Comparison of ENCODE assay signal across 8 mouse cellular contexts in the genomic region with DNA sequence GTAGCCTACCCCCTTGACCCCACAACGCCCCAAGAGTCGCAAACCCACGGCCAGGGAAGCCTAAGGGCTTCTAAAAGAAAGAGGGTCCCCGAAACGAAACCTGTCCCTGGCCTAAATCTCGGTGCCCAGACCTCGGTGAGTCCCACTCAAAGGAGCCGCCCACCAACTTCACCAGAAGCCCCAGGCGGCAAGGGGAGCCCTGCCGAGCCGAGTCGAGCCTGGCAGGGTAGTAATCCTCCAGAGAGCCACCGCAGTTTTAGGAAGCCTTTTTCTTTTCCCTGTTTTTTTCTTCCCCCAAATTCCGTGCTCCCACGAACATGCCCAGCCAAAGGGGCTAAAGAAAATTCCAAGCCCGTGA. TPM values are rescaled to one million over a fixed set of nuclear protein-coding genes. Genes with fewer than 3 reads are reported as not detected.
DNase-seq lines count a peak whose midpoint lies in the region; ATAC-seq and TF ChIP-seq lines count a peak whose summit lies in the region.

No protein-coding gene starts in this region.

- peaks cover 6% of the 10 kb centered on the region for H3K27me3 ChIP-seq in testis, adult 2 months (ENCODE audit: control insufficient read depth, insufficient read depth, low read length)
- H3K27me3 ChIP-seq in liver, embryonic 14.5 days (ENCODE audit: control insufficient read depth, insufficient read depth, low read length): peaks cover 95% of the 10 kb centered on the region
- H3K27me3 ChIP-seq in stomach, postnatal 0 days (ENCODE audit: control insufficient read depth, insufficient read depth, low read length): peaks cover 25% of the 10 kb centered on the region; the same call in 1 of the 2 replicates

- no peak for TF ChIP-seq POLR2A in testis, adult 2 months (IDR thresholded peaks at IDR 0.05; ENCODE audit: control insufficient read depth, low read depth, low read length)

- H3K4me3 ChIP-seq in testis, adult 2 months (ENCODE audit: control insufficient read depth, low read depth, low read length): peak overlapping the region; percentile 95
- peak overlapping the region; percentile 54 to 59 for H3K4me3 ChIP-seq in liver, embryonic 14.5 days (ENCODE audit: insufficient read depth in 1 of 2, low read depth in 2 of 2, low read length in 2 of 2)
- peak overlapping the region; percentile 67 for H3K4me3 ChIP-seq in stomach, postnatal 0 days (ENCODE audit: low read depth, low read length)

- H3K4me2 ChIP-seq in liver, embryonic 14.5 days (ENCODE audit: low read depth): peak overlapping the region; percentile 71
- peak overlapping the region; percentile 100 for H3K4me2 ChIP-seq in stomach, postnatal 0 days (replicated peaks; ENCODE audit: low read depth)

- H3K4me1 ChIP-seq in testis, adult 2 months (ENCODE audit: control insufficient read depth, insufficient read depth, low read length): peaks cover 20% of the 10 kb centered on the region
- no peaks in the 10 kb centered on the region for H3K4me1 ChIP-seq in liver, embryonic 14.5 days (replicated peaks; ENCODE audit: control insufficient read depth in 2 of 2, insufficient read depth in 2 of 2, low read length in 1 of 2)
- H3K4me1 ChIP-seq in stomach, postnatal 0 days (replicated peaks; ENCODE audit: control insufficient read depth, insufficient read depth): 0 out of 2 replicates have a peak, but pooled peaks cover 3% of the 10 kb centered on the region

- H3K27ac ChIP-seq in testis, adult 2 months (ENCODE audit: control insufficient read depth, insufficient read depth, low read depth, low read length): no peak overlapping the region
- no peak overlapping the region for H3K27ac ChIP-seq in liver, embryonic 14.5 days
- no peak overlapping the region for H3K27ac ChIP-seq in stomach, postnatal 0 days (replicated peaks)

- peak; percentile 75 for DNase-seq in embryo, embryonic 10 days (ENCODE audit: low spot score)
- no peak for DNase-seq in embryo, embryonic 9.5 days (ENCODE audit: extremely low spot score)
- DNase-seq in testis, postnatal 10 days (ENCODE audit: low spot score): no peak
- no peak for DNase-seq in liver, embryonic 14.5 days (ENCODE audit: low read depth in 3 of 3, low spot score in 3 of 3)
- DNase-seq in stomach, postnatal 0 days (ENCODE audit: low spot score): peak; percentile 36
- DNase-seq in adrenal gland, postnatal 36 days: no peak
- no peak for DNase-seq in ovary, adult 18-20 months (ENCODE audit: low spot score)

- no peaks in the 10 kb centered on the region for H3K9me3 ChIP-seq in liver, embryonic 14.5 days (ENCODE audit: control insufficient read depth, low read length)
- H3K9me3 ChIP-seq in stomach, postnatal 0 days (ENCODE audit: control insufficient read depth, low read length): no peaks in the 10 kb centered on the region

- TF ChIP-seq CTCF in testis, adult 2 months (IDR thresholded peaks at IDR 0.05; ENCODE audit: control insufficient read depth, insufficient read depth, insufficient replicate concordance, low read depth, low read length): no peak
- no peak for TF ChIP-seq CTCF in liver, embryonic 14.5 days (IDR thresholded peaks at IDR 0.05; ENCODE audit: low read depth)
- TF ChIP-seq CTCF in stomach, postnatal 0 days (IDR thresholded peaks at IDR 0.05; ENCODE audit: low read depth): no peak

- no peak for TF ChIP-seq EP300 in liver, embryonic 14.5 days (IDR thresholded peaks at IDR 0.05; ENCODE audit: low read depth)
- no peak for TF ChIP-seq EP300 in stomach, postnatal 0 days (optimal IDR thresholded peaks at IDR 0.05)

- under 1% methylated on average over 16 of the region's 16 CpGs for WGBS in liver, embryonic 14.5 days (ENCODE audit: insufficient replicate concordance)
- WGBS in stomach, postnatal 0 days: under 1% methylated on average over 16 of the region's 16 CpGs

- H3K9ac ChIP-seq in liver, embryonic 14.5 days (replicated peaks): no peak overlapping the region
- H3K9ac ChIP-seq in stomach, postnatal 0 days (ENCODE audit: low read length): peak overlapping the region; percentile 43; the same call in 1 of the 2 replicates

- ATAC-seq in liver, embryonic 14.5 days (ENCODE audit: insufficient read depth): peak; percentile 6; the same call in 1 of the 2 replicates
- no peak for ATAC-seq in stomach, postnatal 0 days (ENCODE audit: low FRiP score, low TSS enrichment)

- H3K36me3 ChIP-seq in testis, adult 2 months (ENCODE audit: control insufficient read depth, insufficient read depth, low read length): no peaks in the 10 kb centered on the region
- no peaks in the 10 kb centered on the region for H3K36me3 ChIP-seq in liver, embryonic 14.5 days (replicated peaks; ENCODE audit: control insufficient read depth, insufficient read depth, low read depth)
- H3K36me3 ChIP-seq in stomach, postnatal 0 days (ENCODE audit: control insufficient read depth, insufficient read depth, low read length): no peaks in the 10 kb centered on the region

RNA-seq across cellular contexts. Expression of gene Satb2, which starts 4.9 kb away (rescaled TPM):
- polyA plus RNA-seq in testis, adult 2 months (2012; rRNA removed): 0.90 and 1.3 TPM in 2 replicates
- polyA plus RNA-seq in liver, embryonic 14.5 days (2012; rRNA removed): 0.03 and 0.08 TPM in 2 replicates
- polyA plus RNA-seq in liver, embryonic 14.5 days (2014; fragmentation: Nextera tagmentation; extraction: Ambion mirVana): 0.03 TPM in 1 of 2 replicates, not detected in the other
- 0.13 and 0.17 TPM in 2 replicates for polyA plus RNA-seq in stomach, postnatal 0 days (2015; fragmentation: Nextera tagmentation; extraction: Ambion mirVana)
- 1 to 10 TPM; 2.6 to 3.7 TPM for total RNA-seq in adrenal gland, postnatal 36 days (2021)

Comparison
In these comparisons a context has a peak if more than half of its experiments do, and no peak if none do; other contexts are left out.
1. DNase-seq: peak in embryo, embryonic 10 days (single experiment) and stomach, postnatal 0 days (single experiment); none in embryo, embryonic 9.5 days (single experiment), testis, postnatal 10 days (single experiment), liver, embryonic 14.5 days (0 of 3), adrenal gland, postnatal 36 days (0 of 2) and ovary, adult 18-20 months (single experiment).
2. Peak in every context shown above with its lines, with median percentiles within 50 percentile points of each other: H3K4me3 ChIP-seq.